Mouse (Mus musculus): ENCODE measurements around the gene Arhgap32.

GRCm38 (mm10) chr9:32139641-32140040, 23.7 kb downstream of the Arhgap32 start:
- no peak for TF ChIP-seq CTCF (IDR thresholded peaks at IDR 0.05; ENCODE audit: borderline replicate concordance, insufficient read depth, low read length)
- TF ChIP-seq POLR2A (IDR thresholded peaks at IDR 0.05; ENCODE audit: low read depth, low read length), result no peak
